Mouse (Mus musculus): ENCODE data around the gene Fggy.

DNA sequence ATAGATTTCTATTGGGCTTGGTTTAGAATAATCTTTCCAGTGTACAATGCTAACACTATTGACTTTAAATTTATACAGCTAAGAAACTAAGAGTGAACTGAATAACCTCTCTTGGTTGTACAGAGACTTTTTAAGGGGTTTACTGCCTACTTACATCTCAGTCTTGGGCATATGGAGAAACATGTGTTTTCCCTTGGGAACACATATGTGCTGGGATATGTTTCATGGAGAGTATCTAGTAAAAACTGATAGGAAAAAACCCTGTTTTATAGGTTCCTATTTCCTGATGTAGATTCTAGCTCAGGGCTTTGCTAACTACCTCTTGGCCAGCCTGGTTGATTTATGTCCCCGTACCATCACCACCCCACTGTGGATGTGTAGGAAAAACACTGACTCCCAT, 155.5 kb downstream of the Fggy start:
- no peak for TF ChIP-seq ZMIZ1 (IDR thresholded peaks at IDR 0.05; ENCODE audit: low read depth, low read length)
- no peak for TF ChIP-seq CTCF (IDR thresholded peaks at IDR 0.05 in 2 of 3, conservative IDR thresholded peaks at IDR 0.05 in 1 of 3; ENCODE audit: control insufficient read depth in 1 of 3, insufficient read depth in 1 of 3, low read depth in 2 of 3, low read length in 3 of 3, poor library complexity in 1 of 3, severe bottlenecking in 1 of 3)
- no peak for TF ChIP-seq MXI1 (IDR thresholded peaks at IDR 0.05; ENCODE audit: low read depth, low read length)
- no peak for TF ChIP-seq CHD1 (IDR thresholded peaks at IDR 0.05; ENCODE audit: low read depth, low read length)
